Mouse (Mus musculus) myocyte (in vitro differentiated cells): Measurements from ENCODE around the gene Rnf220.

ENCODE experiments used
- E2F4 ChIP-seq: IDR thresholded peaks from one replicate; pipeline ENCODE4 v1.6.1; 2011; ENCODE audit warnings: mild to moderate bottlenecking, control low read depth, moderate library complexity; ENCODE audit not compliant: insufficient read depth
- MAX ChIP-seq: IDR thresholded peaks from one replicate; pipeline ENCODE4 v1.6.1; 2011; ENCODE audit warnings: low read depth, mild to moderate bottlenecking, control low read depth
- POLR2A ChIP-seq: IDR thresholded peaks from one replicate; pipeline ENCODE4 v1.6.1; 2011; ENCODE audit warnings: low read depth, mild to moderate bottlenecking, control low read depth, moderate library complexity; ENCODE audit not compliant: insufficient read length
- REST ChIP-seq: IDR thresholded peaks from one replicate; pipeline ENCODE4 v1.6.1; 2011; ENCODE audit warnings: mild to moderate bottlenecking, control low read depth, moderate library complexity; ENCODE audit not compliant: insufficient read depth, insufficient read length
- SRF ChIP-seq: IDR thresholded peaks from one replicate; pipeline ENCODE4 v1.6.1; 2011; ENCODE audit warnings: low read depth; ENCODE audit not compliant: control insufficient read depth, insufficient read length
- TCF12 ChIP-seq: IDR thresholded peaks from one replicate; pipeline ENCODE4 v1.6.1; 2011; ENCODE audit warnings: mild to moderate bottlenecking, control low read depth; ENCODE audit not compliant: poor library complexity, insufficient read depth, severe bottlenecking
- USF1 ChIP-seq: IDR thresholded peaks from one replicate; pipeline ENCODE4 v1.6.1; 2011; ENCODE audit warnings: low read depth, mild to moderate bottlenecking, control low read depth, moderate library complexity

DNA sequence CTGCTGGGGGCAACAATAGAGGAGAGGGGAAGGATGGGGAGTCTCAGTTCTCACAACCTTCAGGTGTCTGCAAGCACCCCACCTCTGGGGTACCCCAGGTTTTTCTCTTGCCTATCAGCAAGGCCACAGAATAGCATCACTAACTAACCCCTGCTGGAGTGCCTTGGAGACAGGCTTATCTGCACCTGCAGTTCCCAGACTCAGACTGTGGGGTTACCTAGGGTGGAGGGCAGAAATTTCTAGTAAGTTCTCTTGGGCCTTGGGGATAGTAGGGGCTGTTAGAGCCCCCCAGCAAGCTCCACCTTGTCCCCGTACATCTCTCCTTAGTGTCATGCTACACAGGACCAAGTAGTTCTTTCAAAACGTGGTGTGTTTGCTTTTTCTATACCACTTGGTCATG is 104.5 kb downstream of the Rnf220 start:
- TF ChIP-seq POLR2A = no peak
- no peak for TF ChIP-seq E2F4
- no peak for TF ChIP-seq USF1
- TF ChIP-seq SRF = no peak
- no peak for TF ChIP-seq REST
- TF ChIP-seq MAX = no peak
- TF ChIP-seq TCF12 = no peak
